Mouse (Mus musculus) retina, postnatal 1 day (tissue): Measurements from ENCODE around the gene Clint1.

ENCODE experiments used
- DNase-seq: peaks from one replicate; pipeline ENCODE4 v3.0.0-alpha.2; 2012

The Clint1 gene

DNA sequence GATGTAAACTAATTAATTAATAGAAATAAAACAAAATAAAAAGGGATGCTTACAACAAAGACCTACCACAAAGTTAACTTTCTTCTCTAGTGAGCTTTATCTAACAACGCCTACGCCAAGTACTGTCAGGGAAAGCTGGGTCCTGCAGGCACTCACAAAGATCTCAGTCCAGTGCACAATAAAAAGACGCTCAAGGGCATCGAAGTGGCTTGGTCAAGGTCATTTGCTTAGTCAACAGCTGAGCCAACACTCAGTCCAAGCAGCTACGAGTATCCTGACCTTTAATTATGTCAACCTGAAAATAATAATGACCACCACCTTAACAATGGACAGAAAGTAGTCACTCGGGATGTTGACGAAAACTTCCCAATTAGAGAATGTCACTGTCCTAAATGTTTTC, 90.4 kb downstream of the Clint1 start:
- DNase-seq, result no peak

DNA sequence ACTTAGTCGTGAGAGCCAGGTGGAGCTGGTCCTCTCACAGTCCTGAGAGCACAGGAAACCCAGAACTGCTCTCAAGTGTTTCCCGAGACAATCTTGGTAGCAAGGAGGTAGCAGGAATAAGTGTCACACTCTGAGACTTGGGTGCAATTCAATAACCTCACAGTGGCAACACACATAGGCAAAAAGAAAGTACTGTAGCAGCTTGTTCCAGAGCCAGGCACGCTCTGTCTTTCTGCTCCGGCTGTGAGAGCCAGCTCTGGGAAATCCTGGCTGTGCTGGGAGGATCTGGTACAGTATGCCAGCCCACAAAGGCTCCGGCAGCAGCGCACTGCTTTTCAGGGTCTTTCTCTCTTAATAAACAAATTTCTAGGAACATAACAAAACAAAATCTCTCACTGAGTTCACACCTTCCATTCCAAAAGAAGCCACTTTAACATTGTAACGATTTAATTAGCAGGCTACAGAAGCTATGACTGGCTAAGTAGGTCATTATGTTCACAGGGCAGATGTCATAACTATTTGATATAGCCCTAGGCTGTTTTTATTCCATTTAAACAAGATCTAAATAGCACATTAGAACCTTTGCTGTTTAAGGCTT, 91.4 kb downstream of the Clint1 start:
- DNase-seq, result peak; percentile 15

DNA sequence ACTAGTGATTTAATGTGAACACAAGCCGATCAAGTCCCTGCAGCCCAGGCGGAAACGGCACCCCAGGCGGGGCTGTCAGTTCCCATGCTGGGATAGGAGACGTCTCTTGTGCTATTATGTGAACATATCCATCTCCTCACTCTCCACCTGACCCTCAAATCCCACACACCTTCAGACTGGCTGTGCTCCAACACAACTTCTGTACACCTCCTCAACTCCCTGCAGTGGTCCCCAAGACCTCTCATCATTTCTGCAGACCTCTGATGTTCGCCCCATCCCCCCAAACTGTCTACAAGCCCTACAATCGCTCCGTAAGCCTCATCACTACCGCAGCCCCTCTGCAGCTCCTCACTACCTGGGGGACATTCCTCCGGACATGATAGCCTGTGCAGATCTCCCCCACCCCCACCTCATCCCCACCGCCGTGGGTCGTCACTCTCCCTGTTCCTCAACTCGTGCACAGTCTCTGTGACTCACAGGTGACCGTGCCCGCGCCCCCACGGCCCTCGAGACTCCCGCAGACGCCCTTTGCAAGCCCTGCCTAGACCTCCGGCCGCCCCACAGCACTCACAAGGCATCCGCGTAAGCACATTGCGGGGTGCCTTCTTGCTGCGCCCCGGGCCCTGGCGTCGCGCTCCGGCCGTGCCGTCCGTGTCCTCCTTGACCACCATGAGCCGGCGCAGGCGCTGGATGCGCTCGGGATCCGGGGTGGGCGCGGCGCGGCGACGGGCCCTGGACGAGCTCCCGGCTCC, 92.2 kb downstream of the Clint1 start:
- DNase-seq, result peak; percentile 44

DNA sequence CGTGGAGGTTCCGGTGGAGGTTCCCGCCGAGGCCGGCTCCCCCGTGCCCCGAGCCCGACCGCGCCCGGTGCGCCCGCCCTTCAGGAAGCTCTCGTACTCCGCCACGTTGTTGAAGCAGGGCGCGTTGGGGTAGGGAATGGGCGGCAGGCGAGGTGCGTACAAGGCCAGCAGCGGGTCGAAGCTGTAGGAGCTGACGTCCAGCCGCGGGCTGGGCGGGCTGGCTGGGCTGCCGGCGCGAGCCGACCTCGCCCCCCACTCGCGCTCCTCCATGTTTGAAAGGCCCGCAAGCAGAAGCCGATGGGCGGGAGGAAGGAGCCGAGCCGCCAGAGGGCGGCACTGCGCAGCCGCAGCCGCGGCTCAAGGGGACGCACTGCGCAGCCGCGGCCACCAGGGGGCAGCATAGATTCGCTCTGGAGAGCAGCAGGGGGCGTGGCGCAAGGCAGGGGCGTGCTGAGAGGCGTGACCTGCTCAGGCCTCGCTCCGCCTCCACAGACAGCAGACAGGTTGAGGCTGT, 92.8 kb downstream of the Clint1 start, which contains the start of gene Lsm11:
TSS of gene Lsm11 (minus strand) at position 293 of the 514 bp plus-strand sequence.
- peak; percentile 94 for DNase-seq

DNA sequence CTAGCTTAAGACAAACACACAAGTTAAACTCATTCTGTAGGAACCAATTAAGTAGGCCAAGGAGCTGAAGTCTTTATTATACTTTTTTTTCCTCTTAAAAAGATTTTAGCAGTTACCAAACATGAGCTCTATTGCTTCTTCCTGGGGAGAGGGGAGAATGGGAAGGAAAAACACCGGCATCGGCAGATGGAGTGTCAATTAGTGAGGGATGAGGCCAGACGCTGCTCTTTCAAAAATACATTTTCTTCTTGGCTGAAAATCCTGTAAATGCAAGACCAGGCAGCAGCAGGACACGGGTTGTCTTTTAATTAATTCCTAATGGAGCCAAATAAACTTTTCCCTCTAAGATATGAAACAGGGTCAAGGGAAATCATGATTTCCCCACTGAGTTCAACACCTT, 94.9 kb downstream of the Clint1 start:
- no peak for DNase-seq

DNA sequence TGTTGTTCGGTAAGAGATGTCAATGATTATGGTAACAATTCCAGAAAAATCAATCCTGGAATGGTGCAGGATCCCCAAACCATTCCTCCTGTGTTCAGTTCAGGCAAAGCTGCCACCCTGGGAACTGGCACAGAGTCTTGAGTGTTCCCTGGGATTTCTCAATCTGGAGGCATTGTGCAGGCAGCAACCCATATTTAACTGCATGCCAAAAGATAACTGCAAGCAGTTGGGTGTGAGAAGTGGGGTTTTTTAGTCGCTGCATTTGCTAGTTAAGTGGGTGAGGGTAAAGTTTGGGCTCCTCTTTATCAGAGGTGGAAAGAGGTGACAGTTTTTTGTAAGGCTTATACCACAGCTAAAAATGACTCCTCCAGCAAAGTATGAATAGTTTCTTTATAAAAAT, 95.6 kb downstream of the Clint1 start:
- no peak for DNase-seq

DNA sequence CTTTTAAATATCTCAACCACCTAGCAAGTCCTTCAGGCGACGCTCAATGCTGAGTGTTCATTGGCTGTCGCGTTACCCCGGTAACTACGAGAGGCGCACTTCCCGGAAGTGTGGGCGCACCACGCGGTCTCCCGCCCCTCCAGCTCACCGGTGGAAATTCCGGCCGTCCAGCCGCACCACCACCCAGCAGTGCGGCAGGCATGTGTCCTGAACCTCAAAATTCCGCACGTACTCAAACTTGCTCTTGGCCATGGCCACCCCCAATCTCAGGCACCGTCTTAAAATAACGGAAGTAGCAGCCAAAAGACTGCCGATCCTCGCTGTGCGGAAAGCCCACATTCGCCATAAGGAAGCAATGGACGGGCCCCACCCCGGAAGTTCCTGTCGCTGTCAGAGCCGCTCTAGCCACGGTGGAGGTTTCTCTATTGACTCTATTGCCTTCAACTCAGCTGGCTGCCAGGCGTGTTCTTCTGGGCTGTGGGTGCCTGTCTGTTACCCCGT, 103.3 kb downstream of the Clint1 start, which contains the start of gene Thg1l:
TSS of gene Thg1l (minus strand) at position 368 of the 501 bp plus-strand sequence.
- peak; percentile 97 for DNase-seq

DNA sequence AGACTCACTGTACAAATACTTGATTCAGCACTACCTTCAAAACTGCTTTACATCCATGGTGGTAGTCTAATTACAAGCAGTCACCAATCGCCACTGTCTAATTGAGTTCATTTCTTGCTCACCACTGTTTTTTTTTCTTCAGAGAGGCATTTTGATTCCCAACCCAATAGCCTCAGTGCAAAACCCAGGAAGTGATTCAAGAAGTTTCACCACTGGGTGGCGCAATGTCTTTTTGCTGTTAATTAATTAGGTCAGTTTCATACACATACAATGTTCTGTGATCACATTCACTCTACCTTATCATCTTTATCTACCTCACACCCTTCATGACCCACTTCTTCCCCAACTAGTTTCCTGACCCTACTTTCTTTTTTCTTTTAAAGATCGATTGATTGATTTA, 107.7 kb downstream of the Clint1 start:
- DNase-seq, result peak; percentile 64

DNA sequence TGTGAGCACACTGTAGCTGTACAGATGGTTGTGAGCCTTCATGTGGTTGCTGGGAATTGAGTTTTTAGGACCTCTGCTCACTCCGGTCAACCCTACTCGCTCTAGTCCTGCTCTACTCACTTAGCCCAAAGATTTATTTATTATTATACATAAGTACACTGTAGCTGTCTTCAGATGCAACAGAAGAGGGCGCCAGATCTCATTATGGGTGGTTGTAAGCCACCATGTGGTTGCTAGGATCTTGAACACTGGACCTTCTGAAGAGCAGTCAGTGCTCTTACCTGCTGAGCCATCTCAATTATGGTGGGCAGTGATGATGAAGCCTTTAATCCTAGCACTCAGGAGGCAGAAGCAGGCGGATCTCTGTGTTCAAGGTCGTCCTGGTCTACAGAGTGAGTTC, 108.2 kb downstream of the Clint1 start:
- no peak for DNase-seq
